Mouse (Mus musculus) retina, postnatal 1 day (tissue): ENCODE measurements around the gene Csnk1e.
A peak's percentile ranks its signal among the peaks of the same experiment; 100 is the strongest.

ENCODE experiments used
- DNase-seq: peaks from one replicate; pipeline ENCODE4 v3.0.0-alpha.2; 2012

Csnk1e gene

DNA sequence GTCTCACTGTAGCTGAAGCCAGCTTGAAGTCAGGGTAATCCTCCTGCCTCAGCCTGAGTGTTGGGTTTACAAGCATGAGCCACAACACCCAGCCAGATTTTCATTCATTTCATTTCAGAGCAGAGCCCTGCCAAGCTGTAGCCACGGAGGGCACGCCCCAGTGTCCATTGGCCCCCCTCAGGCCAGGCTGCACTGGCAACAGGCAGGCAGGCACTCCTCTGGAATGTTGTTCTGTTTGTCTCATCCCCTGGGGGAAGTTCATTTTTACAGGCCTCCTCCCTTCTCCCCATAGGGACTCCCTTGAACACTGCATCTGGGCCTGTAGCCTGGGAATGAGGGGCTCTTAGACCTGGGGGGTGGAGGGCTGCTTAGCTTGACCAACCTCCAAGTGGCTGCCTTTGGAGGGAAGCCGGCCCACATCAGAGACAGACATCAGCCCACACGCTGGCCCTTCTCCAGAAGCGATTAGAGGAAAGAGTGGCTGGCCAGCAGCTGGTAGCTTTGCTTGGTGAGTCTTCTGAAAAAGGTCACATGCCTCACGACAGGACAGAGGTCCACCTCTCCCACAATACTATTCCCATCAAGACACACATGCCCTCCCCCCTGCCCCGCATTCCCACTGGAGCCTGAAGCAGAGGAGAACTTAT, 63.8 kb downstream of the Csnk1e start:
- DNase-seq: peak; percentile 80

DNA sequence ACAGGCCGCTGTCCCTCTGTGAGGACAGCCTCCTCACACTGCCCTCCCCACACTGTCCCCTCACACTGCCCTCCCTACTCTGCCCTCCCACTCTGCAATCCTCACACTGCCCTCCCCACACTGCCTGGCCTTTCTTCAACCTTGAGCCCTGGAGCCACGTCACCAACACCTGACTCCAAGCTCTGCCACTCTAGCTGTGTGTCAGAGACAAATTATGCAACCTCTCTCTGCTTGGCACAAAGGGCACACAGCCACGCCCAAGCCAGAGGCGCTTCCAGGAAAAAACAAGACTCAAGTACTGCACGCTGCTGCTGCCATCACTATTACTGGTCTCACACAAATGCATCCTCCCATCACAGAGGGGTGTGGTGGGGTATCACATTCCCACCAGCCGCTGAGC, 64.9 kb downstream of the Csnk1e start:
- DNase-seq: no peak

DNA sequence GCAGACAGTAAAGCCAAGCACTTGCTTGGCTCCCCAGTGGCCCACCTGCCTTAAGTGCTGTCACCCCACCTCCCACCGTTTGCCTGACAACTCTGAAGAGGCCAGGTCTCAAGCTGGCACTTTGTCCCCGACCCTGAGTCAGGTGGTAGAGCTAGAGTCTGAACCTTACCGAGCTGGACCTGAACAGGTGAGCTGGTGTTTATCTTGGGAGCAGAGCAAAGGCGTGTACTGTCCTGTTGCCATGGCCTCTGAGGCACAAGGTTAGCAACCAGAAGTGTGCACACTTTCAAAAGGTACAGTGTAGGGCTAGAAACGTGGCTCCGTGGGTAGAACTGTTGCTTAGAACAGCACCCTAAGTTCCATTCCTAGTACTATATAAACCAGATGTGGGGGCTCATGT, 67.2 kb downstream of the Csnk1e start:
- DNase-seq: no peak

DNA sequence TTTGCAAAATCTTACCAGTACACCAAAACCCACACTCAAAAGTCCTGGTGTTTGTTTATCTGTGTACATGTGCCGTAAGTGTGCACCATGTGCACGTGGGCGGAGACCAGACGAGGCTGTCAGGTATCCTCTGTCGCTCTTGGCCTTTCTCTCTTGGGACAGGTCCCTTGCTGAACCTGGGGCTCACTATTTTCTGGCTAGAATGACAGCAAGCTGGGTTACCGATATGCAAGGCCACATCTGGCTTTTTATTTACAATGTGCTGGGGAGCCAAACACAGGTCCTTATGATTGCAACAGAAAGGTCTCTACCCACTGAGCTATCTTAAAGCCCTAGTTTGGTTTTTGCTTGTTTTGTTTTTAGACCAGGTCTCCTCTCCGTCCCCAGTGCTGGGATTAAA, 67.8 kb downstream of the Csnk1e start:
- no peak for DNase-seq

DNA sequence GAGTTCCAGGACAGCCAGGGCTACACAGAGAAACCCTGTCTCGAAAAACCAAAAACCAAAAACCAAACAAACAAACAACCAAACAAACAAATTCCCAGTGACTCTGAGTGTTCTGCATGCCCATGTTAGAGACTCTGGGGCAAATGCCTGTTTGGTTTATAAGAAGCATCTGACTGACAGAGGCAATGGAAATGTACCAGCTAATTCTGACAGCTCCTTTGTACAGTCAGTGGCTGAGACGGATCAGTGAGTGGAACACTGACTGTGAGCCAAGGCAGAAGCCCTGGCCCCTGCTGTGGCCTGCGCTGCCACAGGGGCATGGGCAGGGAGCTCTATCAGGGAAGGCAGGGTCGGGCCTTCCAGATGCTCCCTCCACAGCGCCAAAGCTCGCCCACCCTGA, 68.3 kb downstream of the Csnk1e start:
- no peak for DNase-seq

DNA sequence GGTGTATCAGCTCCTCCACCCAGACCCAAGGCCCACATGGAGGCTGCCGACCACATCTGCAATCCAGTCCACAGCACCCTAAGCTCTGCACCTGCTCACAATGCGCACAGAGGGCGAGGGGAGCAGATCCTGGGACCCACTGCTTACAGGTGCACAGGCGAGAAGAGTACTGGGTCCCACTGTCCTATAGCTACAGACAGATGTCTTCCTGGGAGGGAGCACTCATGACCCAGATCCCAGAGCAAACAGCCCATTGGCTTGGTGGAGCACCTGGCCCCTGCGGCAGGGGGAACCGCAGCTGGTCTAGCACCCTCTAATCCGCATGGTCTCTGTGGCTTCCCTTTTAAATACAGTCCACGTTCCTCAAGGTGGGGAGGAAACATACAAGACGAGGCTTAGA, 73.7 kb downstream of the Csnk1e start:
- DNase-seq: no peak

DNA sequence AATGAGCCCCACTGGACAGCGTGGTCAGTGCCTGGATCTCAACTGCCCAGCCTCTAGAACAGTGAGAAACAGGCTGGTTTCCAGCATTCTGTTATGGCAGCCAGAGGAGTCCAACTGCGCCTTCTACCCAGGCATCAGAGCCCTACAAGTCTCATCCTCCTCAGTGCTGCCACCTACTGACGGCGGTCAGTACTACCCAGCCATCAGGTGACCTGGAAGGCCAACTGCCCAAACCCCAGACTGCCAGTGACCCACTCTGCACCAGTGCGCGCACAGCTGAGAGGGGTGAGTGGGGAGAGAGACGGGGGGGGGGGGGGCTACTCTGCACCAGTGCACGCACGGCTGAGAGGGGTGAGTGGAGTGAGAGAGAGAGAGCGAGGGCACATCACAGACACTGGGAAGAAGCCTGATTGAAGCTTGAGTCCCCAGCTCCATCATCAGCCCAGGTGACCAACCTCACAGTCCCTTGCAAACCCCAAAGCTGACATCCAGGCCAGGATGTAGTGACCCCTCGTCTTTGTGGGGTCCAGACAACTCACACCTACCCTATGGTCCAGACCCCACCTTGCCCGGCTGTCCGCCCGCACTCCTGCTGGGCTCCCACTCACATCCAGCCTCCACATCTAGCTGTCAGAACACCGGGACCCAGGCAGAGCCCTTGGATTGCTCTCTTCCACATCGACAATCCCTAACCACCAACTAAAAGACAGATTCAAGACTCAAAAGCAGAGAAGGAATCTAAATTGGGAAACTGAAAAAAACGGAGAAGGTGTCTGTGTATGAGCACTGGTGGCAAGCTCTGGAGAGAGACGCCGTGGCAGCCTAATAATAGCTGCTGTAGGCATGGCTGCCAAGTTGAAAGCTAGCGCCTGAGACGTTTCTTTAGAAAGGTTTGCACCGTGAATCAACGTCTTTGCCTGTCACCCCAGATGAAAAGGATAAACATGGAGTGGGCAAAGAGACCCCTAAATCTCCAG, 74.6 kb downstream of the Csnk1e start:
- DNase-seq: peak; percentile 92

DNA sequence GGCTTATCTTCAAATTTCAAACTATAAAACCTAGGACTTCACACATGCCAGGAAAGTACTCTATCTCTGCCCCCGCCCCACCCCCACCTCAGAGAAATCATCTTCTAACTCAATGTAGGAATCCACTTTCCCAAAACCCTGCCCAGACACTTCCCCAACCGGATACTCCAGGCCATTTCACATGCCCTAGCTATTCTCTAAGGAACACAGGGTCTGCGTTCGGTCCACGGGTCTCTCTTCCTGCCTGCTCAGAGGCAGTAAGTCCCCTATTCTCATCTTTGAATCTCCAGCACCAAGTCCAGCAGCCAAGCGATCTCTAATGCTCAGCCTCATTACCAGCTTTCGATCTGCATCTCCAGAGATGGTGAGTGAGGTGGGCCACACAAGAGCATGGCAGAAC, 75.7 kb downstream of the Csnk1e start:
- DNase-seq: no peak

DNA sequence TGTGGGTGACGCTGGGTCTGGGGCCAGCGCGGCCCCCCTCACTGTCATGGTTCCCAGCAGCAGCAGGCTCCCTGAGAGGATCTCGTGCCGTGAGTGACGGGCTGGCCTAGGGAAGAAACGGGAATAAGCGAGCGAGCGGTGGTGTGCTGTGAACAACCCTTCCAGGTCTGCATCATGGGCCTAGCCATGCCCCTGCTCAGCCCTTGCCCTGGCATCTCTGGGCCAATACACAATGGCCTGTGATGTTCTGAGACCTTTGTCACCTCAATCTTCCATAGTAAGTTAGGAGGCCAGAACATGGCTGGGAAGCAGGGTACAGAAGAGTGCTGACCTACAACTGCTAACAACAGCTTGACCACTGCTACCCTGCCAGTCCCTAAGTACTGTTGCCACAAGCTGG, 76.8 kb downstream of the Csnk1e start:
- DNase-seq: no peak

DNA sequence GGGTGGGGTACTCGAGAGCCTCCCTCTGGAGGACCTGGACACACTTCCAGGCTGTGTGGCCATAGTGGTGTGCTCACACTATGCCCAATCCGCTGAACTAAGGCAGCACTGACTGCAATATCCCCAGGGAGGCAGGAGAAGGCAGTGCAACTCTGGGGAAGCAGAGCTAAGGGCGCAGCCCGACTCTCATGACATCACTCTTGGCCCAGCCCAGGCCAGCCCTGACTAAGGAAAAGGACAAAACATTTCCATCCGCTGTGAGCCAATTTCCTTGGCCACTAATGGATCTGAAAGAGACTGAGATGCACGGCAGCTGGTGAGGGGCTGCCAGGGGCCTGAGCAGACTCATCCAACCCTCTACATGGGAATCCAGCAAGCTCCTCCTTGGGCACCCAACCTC, 77.7 kb downstream of the Csnk1e start:
- no peak for DNase-seq

DNA sequence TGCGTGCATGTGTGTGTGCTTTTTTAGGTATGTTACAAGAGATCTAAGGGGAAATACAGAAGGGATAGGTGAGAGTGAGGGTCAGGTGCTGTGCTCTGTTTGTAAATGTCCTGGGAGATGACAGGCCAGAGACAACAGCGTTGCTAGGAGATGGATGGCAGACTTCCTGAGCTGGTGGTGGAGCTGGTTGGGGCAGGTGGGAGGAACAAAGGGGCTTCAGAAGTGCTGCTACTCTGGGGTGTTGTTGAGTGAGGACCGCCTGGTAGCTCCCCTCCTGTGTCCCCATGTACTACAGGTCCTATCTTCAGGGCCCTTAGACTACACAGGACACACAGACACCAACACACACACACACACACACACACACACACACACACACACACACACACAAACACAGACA, 80.6 kb downstream of the Csnk1e start:
- no peak for DNase-seq

DNA sequence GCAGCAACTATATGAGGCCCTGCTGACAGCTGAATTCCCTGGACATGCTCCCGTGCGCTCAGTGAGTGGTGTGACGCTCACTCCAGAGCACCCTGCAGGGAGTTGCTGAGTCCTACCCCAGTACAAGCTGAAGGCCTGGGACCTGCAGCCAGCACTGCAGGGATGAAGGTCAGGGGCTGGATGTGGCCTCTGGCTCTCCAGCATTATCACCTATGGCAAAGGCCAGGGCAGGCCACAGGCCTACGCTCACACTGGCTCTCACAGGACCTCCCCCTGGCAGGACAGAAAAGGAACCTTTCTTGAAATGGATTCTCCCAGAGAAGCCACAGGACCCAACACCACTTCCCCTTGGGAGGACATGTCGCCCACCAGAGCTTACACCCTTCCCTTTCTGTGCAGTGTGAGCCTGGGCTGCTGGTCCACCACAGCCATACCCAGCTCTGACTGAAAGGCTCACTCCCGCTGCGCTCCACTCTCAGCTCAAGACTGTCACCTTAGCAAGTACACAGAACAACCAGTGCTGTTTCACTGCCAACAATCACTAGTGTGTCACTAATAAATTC, 85.0 kb downstream of the Csnk1e start:
- no peak for DNase-seq

DNA sequence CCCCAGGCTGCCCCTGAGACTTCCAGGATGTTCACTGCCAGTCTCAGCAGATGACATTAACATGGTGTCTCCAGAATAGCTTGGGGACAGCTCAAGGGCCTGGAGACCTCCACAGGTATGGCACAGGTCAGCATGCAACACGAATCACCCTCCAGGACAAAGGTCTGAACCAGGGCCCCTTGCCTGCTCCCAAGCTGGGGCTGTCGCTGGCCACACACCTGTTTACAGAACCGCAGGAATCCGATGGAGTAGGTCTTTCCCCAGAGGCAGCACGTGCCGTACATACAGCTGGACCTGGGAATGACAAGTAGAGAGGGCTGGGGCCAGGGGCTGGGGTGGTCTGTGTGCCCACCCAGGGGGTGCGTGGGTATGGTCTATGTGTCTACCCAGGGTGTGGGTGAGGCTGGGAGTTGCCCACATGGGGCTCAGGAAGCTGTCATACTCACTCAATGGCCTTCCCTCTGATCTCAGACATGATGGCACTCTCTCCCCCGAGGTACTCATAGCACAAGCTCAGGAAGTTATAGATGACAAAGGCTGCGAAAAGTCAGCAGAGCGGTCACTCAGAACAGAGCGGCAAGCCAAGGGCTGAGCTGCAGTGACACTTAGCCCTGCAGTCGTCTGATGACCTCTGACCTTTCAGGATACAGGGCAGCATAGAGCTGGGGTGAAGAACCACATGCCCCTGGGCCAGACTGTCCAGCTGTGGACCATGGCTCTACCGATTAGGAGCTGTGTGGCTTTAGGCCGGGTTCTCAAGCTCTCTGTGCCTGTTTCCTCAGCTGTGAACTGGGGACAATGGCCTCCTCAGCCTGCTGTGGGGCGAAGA, 85.7 kb downstream of the Csnk1e start:
- no peak for DNase-seq

DNA sequence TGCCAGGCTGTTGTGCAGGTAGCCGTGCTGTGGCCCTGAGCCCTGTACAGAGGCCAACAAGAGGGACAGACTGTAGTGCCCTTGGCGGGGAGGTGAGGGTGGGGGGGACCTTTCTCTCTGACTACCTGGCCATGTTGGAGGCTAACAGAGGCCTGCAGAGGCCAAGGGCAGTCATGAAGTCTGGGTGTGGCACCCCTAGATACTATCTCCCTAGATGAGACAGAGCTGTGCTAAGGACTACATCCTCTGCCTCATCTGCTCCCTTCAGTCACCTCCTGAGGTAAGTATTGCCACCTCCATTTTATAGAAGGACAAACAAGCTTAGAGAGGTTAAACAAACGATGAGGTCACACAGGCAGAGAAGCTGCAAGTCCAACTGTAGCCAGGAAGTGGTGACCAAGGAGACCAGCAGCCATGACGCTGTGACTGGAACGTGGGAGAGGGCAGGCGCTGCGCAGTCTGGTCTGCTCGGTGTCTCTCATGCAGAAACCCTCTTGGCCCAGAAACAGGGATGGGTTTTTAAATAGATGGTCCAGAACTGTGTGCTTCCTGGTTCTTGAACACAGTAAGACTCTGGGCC, 86.4 kb downstream of the Csnk1e start:
- DNase-seq: no peak

DNA sequence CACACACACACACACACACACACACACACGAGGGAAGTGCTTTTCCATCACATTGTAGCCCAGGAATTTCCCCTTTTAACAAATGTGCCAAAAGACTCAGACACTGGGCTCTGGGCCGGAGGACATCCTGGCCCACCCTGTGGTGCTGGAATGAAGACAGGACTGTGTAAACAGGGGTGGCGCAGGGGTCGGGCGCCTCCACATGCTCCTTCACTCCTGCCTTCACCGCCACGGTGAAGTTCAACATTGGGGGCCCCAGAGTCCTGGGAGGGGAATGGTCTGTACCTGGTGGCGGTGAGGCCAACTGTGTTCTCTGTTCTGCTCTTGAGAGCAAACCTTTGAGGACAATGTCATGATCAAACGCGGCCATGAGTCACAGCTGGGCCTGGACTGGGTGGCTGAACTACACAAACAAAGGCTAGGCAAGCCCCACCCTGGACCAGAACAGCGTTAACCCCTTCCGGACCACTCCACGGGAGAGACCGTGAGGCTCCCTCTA, 87.0 kb downstream of the Csnk1e start:
- DNase-seq: no peak
